Mouse (Mus musculus) liver, adult 2 months (tissue): ENCODE results near the gene Pcp4l1.

ENCODE experiments used
- CTCF ChIP-seq: fragments of 200-500 bp; IDR thresholded peaks from 2 replicates; pipeline ENCODE4 v1.5.1; 2011; ENCODE audit warnings: low read depth, low read length, control low read depth
- POLR2A ChIP-seq: fragments of 200-500 bp; IDR thresholded peaks from 2 replicates; pipeline ENCODE4 v1.6.1; 2011; ENCODE audit warnings: low read length, control low read depth; ENCODE audit not compliant: insufficient read depth; ENCODE audit errors: extremely low read depth

GRCm38 (mm10) chr1:171189476-171190114, 6.5 kb downstream of the Pcp4l1 start:
- TF ChIP-seq POLR2A = no peak
- TF ChIP-seq CTCF = no peak
